Mouse (Mus musculus) bone marrow, adult 2 months (tissue): ENCODE results near the gene Zfp229.

ENCODE experiments used
- CTCF ChIP-seq: fragments of 200-500 bp; IDR thresholded peaks from 2 replicates; pipeline ENCODE4 v1.5.1; 2011; ENCODE audit warnings: low read length, control low read depth; ENCODE audit not compliant: control insufficient read depth, insufficient read depth
- POLR2A ChIP-seq: fragments of 200-500 bp; IDR thresholded peaks from 2 replicates; pipeline ENCODE4 v1.6.1; 2011; ENCODE audit warnings: low read depth, mild to moderate bottlenecking, control low read depth, low read length, borderline replicate concordance; ENCODE audit not compliant: control insufficient read depth

DNA sequence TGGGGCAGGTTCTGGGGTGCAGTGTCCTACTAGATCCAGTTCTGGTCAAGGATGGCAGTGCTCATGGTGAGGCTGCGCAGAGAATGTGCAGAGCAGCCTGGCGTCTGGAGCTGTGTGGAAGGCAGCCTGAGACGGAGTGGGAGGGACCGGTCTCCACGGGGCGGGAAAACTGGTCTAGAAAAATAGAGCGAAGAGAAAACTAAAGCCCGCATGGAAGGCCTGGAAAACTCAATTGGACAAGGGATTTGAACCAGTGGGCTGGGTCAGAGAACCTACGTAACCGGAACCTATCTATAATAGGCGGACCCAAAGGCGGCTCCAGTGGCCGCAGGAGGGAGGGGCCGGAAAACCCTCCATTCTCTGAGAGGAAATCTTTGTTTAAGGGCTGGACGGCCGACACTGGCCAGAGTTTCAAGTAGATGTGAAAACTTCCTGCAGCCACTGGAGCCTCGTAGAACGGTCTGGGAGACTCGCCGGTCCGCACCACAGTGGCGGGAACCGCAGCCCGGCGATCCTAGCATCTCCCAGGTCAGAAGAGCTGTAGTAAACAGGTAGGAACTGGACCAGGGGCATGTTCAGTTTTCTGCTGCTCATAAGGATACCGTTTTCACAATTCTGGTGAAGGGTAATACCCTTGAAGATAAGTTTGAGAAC is 23.1 kb upstream of the Zfp229 start, which contains the start of gene Zfp760:
- no peak for TF ChIP-seq CTCF
- TF ChIP-seq POLR2A = peak; percentile 45; the same call in 1 of the 2 replicates
